Mouse (Mus musculus) ovary, adult 18-20 months (tissue): ENCODE results near the gene Acta1.
A peak's percentile ranks its signal among the peaks of the same experiment; 100 is the strongest.

ENCODE experiments used
- DNase-seq: peaks from one replicate; pipeline ENCODE4 v3.0.0; 2022; ENCODE audit warnings: low spot score, mixed read lengths

Acta1 gene

DNA sequence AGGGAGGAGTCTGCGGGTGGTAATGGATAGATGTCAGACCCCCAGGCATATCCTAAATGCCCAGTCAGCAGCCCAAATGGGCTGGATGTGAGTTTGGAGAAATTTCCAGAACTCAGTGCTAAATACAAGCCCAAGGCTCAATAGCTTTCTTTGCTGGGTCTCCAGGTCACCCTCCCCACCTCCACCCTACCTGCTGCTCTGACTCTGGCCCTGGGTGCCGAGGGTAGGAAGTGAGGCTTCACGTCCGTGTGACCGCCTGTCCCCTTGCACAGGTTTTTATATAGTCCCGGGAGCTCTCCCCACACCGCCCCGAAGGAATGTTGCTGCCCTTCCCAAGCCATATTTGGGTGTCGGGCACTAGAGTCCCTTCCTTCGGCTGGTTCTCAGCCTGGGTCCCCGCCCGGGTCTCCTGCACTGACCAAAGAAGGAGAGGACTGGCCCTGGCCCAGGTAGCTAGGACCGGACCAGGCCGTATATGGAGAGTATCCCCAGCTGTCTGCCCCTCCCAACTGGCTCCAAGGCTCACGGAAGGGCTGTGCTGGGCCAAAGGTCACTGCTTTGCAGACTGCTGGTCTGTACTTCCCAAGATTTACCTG is at the start of gene Acta1:
TSS of gene Acta1 (minus strand) at position 250 of the 596 bp plus-strand sequence.
- no peak for DNase-seq

DNA sequence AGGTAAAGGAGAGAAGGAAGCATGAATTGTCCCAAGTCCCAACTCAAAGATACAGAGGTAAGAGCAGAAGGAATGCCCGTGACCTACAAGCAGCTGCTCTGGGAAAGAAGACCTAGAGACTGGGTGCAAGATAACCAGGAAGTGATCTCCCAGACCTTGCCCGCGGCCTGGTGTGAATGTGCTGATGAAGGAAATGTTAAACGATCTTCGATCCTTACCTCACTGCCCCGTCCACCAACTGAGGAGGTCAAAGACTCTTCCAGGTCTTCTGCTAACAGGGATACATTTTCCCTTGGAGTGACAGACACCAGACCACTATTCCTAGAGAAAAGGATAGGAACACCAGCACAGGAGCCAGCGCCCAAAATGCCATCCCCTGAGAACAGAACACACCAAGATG is 34.5 kb upstream of the Acta1 start:
- no peak for DNase-seq

DNA sequence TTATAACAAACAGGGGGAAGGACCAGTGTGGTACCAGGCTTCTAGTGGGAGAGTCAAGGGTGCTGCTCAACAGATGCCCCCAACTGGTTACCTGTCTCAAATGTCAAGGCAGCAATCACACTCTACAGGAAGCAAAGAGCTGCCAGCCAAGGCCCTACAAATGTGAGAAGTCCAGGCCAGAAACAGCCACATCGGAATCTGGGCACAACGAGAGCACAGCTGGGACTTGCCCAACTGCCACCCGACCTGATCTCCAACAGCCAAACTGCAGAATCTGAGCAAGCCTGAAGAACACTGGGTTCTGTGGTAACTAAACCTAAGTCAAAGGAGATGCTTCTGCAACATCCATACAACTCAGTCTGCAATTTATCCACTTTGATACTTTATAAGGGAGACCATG is 31.1 kb upstream of the Acta1 start:
- DNase-seq = no peak

- peak; percentile 55 for DNase-seq
Measured at GRCm38 (mm10) chr8:123924719-123925118, 30.2 kb upstream of the Acta1 start.

DNA sequence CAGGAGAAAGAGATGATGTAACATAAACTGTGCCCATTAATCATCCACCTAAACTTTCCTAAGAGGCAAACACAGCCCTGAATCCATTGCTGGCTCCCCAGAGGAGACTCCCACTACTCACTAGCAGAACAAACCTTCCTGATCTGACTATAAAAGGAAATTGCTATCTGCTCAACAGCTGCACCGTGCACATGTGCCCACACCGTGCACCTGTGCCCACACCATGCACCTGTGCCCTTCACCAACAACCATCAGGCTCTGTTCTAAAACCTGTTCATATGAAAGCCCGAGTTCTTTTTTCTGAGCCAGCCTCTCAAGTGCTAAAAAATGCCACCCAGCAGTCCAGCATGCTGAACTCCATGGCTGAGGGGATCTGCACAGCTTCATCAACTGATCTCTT is 20.1 kb upstream of the Acta1 start:
- no peak for DNase-seq

DNA sequence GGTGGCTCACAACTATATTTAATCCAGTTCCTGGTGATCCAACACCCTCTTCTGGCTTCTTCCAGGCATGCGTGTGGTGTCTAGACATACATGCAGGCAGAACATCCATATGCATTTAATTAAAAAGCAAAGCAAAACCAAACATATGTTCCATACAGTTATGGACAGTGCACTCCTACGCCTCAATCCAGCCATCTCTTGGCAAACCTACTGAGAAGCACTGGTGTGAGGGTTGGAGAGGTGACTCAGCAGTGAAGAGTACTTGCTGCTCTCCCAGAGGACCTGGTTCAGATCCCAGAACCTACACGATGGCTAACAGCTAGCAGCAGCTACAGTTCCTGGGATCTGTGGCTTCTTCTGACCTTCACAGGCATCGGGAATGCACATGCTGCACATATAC is 17.7 kb upstream of the Acta1 start:
- no peak for DNase-seq

DNA sequence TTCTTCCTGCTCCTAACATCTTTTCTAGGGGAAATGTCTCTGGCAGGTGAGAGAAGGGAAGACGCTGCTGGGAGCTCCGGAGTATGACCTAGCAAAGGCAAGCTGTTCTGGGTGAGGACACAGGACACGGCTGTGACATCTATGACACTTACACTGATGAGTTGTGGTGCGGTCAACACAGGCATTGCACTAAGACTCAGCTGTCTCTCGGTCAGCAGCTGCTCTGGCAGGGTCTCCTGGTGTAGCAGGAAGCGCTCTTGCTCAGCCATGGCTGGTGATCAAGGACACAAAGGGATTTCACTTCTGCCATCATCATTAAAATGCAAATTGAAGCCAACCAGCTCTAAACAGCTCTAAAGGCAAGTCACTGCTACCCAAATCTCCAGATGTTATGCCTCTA is 13.1 kb upstream of the Acta1 start:
- no peak for DNase-seq

DNA sequence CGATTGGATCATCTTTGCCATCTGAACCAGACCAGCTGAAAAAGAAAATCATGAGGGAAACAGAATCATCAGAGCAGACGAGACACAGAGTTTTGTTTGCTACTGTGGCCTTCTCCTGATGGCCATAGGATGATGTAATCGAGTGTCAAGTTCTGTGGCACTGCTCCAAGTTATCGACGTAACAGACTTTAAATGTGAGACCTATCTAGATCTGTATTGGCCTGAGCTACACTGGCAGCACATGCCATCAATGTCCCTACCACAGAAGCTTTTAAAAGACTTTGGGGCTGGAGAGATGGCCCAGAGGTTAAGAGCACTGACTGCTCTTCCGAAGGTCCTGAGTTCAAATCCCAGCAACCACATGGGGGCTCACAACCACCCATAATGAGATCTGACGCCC is 8.1 kb upstream of the Acta1 start:
- DNase-seq = no peak

DNA sequence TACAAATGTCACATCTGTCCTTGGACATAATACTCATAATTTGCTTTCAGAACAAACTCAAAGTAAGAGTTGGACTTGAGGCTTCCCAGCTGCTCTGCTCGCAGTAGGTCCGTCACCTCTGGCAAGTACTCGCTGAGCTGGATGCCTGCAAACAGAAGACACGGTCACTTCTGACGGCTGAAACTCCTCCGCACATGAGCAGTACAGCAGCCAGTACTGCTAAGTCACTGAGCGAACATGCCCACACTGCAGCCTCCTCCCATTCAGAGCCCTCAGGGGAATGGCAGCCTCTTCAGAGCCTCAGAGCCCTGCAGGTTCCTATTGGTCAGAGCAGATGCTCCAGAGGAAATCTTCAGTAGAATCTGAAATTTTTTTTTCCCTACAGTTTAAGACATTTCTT is 4.8 kb upstream of the Acta1 start:
- no peak for DNase-seq

DNA sequence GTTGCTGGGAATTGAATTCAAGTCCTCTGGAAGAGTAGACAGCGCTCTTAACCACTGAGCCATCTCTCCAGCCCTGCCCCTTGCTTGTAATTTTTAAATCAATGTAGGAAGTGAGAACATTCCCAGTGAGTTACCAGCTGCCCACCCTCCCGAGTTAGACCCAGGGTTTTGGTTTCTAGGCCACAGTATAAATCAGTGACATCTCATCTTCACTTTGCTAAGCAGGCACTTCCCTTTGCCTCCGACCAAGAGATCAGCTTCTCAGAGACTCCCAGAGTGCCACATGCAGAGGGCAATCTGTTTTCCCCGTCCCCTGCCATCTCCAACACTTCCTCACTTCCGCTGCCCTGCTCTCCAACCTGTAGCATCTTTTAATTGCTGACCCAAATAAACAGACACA is 4.0 kb upstream of the Acta1 start:
- DNase-seq = no peak

DNA sequence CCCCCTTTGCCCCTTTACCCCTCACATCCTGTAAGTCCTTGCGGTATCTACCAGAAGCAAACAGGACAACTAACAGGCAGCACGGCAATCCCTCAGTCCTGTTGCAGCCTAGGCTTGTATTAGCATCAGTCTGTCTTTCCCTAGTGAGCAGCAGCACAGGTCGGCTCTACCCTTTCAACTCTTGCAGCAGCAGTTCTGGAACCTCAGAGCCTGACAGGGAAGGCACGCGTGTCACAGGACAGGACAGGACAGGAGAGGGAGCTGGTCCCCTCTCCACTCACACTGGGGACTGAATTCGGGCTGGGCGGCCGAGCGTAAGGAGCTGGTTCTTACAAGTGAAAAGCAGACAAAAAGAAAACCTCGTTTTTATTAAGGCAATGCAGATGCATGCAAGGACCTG is 2.2 kb upstream of the Acta1 start:
- no peak for DNase-seq

DNA sequence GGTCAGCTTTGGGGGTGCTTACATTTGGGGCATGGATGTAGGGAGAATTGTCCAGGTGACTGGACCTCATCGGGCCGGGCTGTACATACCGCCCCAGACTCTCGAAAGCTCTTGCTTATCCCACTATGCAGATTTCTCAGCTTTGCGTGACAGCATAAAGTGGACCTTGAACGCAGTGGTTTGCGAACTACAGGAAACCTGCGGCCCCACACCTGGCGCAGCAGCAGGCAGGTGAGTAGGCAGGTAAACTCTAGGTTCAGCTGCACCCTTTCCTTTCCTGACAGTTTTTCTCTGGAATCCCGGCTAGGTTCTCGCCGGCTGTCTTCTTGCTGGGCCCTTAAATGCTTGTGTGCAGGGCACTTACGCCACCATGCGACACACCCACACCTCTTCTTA is 1.8 kb upstream of the Acta1 start:
- DNase-seq = no peak

GRCm38 (mm10) chr8:123895680-123896365 is 1.3 kb upstream of the Acta1 start:
- no peak for DNase-seq

- DNase-seq = no peak
Measured at GRCm38 (mm10) chr8:123895230-123895629, 679 bp upstream of the Acta1 start.

GRCm38 (mm10) chr8:123893413-123893812 is 1.1 kb downstream of the Acta1 start:
- no peak for DNase-seq

DNA sequence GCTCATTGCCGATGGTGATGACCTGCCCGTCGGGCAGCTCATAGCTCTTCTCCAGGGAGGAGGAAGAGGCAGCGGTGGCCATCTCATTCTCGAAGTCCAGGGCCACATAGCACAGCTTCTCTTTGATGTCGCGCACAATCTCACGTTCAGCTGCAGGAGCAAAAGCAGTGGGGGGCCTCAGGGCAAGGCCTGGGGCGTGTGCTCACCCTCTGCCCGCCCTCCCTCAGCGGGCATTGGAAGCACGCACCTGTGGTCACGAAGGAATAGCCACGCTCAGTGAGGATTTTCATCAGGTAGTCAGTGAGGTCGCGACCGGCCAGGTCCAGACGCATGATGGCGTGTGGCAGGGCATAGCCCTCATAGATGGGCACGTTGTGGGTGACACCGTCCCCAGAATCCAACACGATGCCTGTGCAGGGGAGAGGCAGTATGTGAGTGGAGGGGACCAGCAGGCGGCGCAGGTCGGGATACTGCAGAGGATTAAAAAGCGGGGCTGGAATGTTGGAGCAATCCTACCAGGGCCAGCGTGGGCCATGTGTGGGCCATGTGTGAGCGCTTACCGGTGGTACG is 1.9 kb downstream of the Acta1 start:
- DNase-seq = no peak

- no peak for DNase-seq
Measured at GRCm38 (mm10) chr8:123891883-123892585, 2.5 kb downstream of the Acta1 start.

DNA sequence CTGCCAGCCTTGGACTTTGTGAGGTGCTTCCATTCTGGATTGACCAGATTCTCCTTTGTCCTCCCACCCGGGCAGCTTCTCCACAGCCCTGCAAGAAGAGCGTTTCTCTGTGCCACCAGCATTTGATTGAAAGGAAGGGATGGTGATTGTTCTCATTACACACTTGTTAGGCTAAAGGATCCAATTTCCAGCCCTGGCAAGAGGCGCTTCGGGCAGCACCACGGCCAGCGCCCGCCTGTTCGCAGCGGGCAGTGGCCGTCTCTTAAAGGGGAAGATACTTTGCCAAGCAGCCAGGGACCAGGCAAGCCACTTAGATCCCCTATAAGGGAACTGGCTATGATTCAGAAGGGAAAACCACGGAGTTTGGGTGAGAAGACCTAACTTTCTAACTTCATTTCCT is 3.3 kb downstream of the Acta1 start:
- no peak for DNase-seq

DNA sequence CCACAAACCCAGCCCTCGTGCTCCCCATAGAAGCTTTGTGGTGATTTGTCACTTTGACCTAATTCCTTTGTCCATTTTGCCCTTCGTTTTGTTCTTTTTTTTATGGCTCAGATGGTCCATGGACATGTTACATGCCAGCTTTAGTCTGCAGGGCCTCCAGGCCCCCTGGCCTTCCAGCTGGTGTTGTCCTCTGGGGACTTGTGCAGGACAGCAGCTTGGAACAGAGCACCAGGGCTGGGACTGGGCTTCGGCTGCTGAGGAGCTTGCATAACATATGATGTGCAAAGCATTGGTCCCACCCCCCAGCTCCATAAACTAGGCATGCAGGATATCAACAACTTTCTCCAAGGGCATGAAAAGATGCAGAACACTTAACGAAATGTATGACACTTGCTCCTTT is 4.8 kb downstream of the Acta1 start:
- no peak for DNase-seq

- no peak for DNase-seq
Measured at GRCm38 (mm10) chr8:123887956-123888355, 6.6 kb downstream of the Acta1 start.

DNA sequence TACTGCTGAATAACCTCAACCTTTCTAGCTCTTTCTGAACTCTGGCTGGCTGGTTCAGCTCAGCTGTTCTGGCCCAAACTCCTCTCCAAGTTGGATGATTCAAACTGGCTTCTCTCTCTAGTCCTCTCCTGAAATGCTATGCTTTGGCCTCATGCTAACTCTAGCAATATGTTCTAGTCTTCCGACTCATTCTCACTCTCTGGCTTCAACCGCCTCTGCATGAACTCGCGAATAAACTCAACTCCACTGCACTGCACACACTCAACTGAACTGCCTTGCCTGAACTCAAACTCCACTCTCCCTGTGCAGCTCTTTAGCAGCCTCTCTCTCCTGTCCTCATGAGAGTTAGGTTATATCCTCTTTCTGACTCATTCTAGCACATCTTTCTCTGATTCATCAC is 7.4 kb downstream of the Acta1 start:
- no peak for DNase-seq

DNA sequence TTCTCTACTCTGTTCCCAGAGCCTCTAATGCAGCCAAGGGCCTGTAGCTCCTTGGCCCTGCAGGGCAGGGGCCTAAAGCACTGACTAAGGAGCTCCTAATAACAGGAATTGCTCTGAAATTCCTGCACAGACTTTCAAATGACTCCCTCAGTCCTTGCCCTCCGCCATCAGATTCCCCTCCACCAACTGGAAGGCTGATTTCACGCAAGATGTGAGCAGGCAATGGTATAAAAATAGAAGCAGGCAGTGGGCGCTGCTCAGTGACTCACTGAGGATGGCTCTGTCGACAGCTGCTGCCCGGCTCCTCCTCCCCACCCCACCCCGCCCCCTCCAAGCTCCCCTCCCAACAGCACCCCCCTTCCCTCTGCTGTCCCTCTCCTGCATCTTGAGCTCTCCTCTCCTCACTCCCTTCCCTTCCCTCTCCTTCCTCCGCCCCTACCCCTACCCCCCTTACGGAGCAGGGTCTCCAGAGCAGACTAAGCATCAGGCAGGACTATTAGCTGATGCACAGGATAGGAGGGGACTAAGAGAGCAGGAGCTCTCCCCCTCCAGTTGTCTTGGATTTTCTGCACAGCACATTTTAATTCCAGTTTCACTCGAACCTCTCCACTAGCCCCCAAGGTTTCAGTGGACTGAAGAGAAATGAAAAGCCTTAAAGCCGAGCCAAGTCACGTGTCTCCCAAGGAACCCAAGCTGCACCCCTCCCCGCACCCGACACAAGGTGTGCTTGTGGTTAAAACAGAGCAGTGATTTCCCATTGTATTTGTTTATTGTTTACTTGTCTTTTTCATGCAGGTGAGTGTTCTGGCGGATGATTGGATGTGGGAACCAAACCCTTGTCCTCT is 9.6 kb downstream of the Acta1 start:
- DNase-seq = no peak
